Mouse (Mus musculus) spleen, adult 12 weeks (tissue): ENCODE results near the gene Olfr1443.
"Not testable (repeated sequence)": the region's sequence is repeated elsewhere in the genome, so short reads cannot be mapped to it uniquely, and the experiment has no call there.

ENCODE experiments used
- DNase-seq: peaks from one replicate; pipeline ENCODE4 v3.0.0; 2022; ENCODE audit warnings: low spot score

Gene Olfr1443

GRCm38 (mm10) chr19:12677812-12678211 lies at the start of gene Olfr1443:
Olfr1443 (plus strand) TSS chr19:12678112.
- no peak for DNase-seq

DNA sequence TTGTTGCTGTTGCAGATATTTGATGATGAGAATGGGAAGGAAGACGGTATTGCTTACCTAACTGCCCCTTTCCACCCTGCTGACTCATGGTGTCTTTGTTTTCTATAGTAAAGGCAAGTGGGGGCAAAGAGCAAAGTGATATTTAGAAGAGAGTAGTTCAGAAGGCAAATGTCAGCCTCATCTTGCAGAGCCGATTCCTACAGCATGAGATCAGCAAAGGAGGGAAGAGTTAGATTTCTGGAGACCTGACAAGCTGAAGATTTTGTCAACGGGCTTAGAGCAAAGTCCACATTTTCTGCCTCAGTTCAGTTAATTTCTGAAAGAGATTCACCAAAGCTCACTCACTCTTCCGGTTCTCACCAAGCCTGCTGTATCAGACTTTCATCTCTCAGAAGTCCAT lies 44.7 kb upstream of the Olfr1443 start, which contains the start of gene Glyat:
Gene Glyat, plus strand, starts transcription at position 133 of the 400 bp plus-strand sequence.
- DNase-seq, result no peak

DNA sequence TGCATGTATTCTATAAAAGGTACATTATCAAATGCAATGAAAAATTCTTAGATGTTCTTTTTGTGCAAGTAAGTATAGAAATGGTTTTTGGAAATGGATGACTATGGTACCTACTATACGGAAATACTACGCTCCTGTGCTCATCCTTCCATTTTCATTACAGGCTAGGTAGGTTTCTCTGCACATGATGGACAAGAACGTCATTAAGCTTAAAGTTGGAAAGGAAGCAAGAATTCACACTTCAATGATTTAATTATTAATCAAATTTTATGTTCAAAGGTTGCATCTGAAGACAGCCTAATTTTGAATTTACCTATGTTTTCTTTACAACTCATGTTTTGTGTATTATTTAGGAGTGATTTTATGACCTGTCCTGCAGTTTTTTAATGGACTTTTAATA lies 43.7 kb upstream of the Olfr1443 start:
- DNase-seq, result no peak

DNA sequence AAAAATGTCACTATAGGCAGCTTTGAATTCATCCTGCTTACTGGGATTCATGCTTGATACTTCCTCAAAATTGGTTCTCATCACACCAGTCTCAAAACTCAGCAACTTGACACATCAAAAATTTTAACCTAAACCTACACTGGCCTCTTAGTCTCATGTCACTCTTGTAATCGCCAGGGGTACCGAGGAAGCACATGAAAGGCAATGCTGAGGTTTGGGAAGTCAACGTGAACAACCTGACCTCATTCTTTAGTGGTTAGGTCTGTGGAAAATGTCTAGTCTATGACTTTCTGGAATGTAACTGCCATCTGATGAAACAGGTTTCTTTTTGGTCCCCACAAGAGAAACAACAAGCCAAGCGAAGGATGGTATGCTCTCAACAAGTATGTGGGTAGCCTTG lies 42.9 kb upstream of the Olfr1443 start:
- DNase-seq, result no peak

GRCm38 (mm10) chr19:12636863-12637262 lies 41.0 kb upstream of the Olfr1443 start:
- DNase-seq, result no peak

- no peak for DNase-seq
These were observed 39.9 kb upstream of the Olfr1443 start for GRCm38 (mm10) chr19:12638049-12638448.

DNA sequence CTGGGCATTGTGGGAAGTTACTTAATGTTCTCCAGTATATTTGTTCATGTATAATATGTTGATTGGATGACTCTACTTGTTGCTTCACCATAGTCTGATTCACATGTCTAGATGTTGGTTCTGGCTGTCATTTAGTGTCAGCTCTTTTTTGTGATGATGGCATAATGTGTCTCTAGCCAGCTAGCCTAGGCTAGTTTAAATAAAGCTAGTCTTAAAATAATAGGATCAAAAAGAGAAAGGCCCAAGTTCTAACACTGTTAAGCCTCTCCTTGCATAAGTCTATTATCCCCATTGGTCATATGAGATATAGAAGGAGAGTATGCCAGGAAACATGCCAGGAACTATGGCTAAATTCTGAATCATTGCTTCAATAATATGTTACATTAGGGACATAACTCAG lies 28.4 kb upstream of the Olfr1443 start:
- DNase-seq, result no peak

DNA sequence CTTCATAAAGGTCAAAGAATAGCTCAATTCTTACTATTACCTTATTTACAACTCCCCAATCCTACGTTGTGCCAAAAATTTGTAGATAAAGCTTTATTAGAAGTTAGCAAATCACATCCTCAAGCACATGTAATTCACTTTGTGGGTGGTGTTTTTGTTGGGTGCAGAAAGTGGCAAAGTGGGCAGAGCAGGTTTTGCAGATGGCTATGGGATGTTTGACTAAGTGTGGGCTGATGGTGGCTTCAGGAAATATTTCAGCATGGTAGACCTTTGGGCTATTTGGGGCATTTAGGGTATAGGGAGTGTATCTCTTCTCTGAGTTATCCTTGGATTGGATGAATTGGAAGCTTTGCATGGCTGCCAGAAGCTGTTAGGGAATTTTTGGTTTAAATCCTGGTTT lies 11.8 kb upstream of the Olfr1443 start:
- no peak for DNase-seq

DNA sequence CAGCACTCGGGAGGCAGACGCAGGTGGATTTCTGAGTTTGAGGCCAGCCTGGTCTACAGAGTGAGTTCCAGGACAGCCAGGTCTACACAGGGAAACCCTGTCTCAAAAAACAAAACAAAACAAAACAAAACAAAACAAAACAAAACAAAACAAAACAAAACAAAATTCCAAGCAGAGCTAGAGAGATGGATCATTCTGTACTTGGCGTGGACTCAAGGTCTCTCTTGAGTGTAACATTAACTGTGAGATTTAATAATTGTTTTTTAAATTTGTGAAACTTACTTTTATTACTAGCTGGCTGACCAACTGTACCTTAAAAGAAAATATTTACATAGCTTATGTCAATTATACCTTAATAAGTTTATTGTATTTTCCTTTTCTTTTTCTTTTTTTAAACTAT lies 9.3 kb upstream of the Olfr1443 start:
- not testable (repeated sequence) for DNase-seq

GRCm38 (mm10) chr19:12670139-12670538 lies 7.8 kb upstream of the Olfr1443 start, which contains the start of gene Olfr1442:
Olfr1442 (plus strand) TSS chr19:12670439.
- no peak for DNase-seq

DNA sequence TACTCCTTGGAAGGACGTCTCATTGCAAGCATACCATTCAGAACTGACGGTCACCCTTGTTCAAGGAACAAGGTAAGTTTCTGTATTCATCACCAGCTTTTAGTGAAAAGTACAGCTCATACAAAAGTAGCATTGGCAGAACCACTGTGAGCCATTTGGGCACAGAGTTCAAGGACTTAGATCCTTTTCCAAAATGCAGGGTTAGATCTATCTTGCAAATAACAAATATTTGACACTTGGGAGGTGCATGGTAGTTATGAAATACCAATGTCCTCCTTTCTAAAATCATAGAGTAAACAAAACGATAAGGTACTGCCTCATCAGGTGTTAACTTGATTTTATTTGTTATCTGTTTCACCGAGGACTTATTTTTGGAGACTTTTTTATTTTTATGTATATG lies 6.9 kb upstream of the Olfr1443 start:
- DNase-seq, result no peak

DNA sequence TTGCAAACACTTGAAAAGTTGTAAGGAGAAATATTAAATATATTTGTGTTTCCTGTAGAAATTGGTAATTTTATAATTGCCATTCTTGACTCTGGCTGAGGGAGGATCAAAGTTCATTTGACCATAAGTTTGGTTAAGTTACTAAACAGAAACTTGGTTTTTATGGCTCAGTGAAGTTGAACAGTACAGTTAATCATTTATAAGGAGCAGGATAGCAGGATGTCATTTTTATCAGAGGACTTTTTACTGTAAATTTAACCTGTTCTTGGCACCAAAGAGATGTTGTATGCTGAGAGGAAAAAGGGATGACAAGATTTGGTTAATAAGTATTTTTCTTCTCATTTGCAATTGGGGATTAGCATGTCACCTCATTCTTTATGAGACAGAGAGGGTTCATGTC lies 6.7 kb downstream of the Olfr1443 start:
- no peak for DNase-seq

DNA sequence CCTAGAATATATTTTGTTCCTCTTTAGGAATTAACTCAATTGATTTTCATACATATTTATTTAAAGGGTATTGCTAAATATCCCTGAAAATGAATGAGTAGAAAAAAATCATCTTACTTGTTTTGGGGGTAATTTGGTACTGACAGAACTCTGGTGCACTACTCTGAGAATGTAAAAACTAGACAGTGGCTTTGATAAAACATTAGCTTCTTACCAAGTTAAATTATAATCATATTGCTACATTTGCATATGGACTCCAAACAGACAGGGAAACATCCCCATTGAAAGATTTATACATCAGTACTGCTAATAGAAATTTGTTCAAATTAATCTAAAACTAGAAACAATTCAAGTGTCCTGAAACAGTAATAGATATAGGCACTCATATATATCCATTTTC lies 7.3 kb downstream of the Olfr1443 start:
- no peak for DNase-seq

- DNase-seq, result no peak
These were observed 17.7 kb downstream of the Olfr1443 start, which contains the start of gene Keg1 for GRCm38 (mm10) chr19:12695590-12695989. Keg1 (plus strand) TSS chr19:12695786.

GRCm38 (mm10) chr19:12696221-12696620 lies 18.3 kb downstream of the Olfr1443 start:
- DNase-seq, result no peak

GRCm38 (mm10) chr19:12708458-12708857 lies 30.5 kb downstream of the Olfr1443 start:
- no peak for DNase-seq

- DNase-seq, result no peak
These were observed 31.1 kb downstream of the Olfr1443 start for GRCm38 (mm10) chr19:12708986-12709385.

- no peak for DNase-seq
These were observed 41.3 kb downstream of the Olfr1443 start for GRCm38 (mm10) chr19:12719189-12719588.

GRCm38 (mm10) chr19:12720463-12720862 lies 42.6 kb downstream of the Olfr1443 start:
- no peak for DNase-seq

DNA sequence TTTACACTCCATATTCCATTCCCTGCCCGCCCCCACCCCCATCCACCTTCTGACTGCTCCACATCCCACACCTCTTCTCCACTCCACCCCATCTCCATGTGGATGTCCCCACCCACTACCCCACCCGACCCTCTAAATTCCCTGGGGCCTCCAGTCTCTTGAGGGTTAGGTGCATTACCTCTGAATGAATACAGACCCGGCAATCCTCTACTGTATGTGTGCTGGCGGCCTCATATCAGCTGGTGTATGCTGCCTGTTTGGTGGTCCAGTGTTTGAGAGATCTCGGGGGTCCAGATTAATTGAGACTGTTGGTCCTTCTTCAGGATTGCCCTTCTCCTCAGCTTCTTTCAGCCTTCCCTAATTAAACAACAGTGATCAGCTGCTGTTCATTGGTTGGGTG lies 43.0 kb downstream of the Olfr1443 start:
- not testable (repeated sequence) for DNase-seq

- DNase-seq, result not testable (repeated sequence)
These were observed 43.7 kb downstream of the Olfr1443 start for GRCm38 (mm10) chr19:12721596-12721995.

- DNase-seq, result no peak
These were observed 44.4 kb downstream of the Olfr1443 start for GRCm38 (mm10) chr19:12722308-12722707.

GRCm38 (mm10) chr19:12725851-12726250 lies 47.9 kb downstream of the Olfr1443 start:
- no peak for DNase-seq

- no peak for DNase-seq
These were observed 53.1 kb downstream of the Olfr1443 start for GRCm38 (mm10) chr19:12731036-12731435.

- no peak for DNase-seq
These were observed 54.0 kb downstream of the Olfr1443 start for GRCm38 (mm10) chr19:12731950-12732349.
